7 mouse cellular contexts compared by ENCODE assay signal in the genomic region with DNA sequence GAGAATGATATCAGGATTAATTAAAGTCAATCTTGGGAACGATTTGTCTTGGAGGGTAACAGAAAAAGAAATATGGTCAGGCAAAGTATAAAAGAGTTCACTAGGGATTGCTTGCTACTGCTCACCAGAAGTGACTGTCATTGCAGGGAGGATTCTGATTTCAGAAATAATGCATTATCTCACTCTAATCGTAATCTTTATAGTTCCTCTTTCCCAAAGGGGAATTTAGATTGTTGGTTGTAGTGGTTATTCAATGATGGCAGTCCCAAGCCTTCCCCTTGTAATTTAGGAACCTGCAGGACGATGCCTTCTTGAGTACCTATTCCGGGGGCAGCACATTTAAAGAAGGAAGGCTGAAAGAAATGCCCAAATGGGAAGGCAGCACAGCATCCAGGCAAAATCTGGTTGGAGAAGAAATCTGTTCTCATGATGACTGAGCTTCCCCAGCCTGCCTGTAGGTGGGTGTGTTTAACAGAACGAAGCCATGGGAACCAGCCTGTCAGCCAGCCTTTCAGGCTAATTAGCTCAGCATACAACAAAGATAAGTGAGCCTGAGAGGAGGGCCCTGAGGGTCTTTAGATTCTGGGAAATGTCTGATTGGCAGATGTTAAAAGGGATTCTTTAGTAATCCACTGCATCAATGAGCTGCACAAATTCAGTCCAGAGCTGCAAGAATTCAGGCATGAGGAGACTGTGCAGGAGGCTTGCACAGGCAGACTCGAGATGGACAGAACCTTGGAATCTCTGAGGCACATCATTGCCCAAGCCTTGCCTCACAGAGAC. TPM values are rescaled to one million over a fixed set of nuclear protein-coding genes. Genes with fewer than 3 reads are reported as not detected.
DNase-seq lines count a peak whose midpoint lies in the region; ATAC-seq and TF ChIP-seq lines count a peak whose summit lies in the region.

TSS of gene Lix1 (plus strand) at position 451 of the 783 bp plus-strand sequence.

- peak within 1 kb of the TSS; percentile 52 for H3K4me2 ChIP-seq in forebrain, postnatal 0 days (ENCODE audit: low read depth)
- peak within 1 kb of the TSS; percentile 52 for H3K4me2 ChIP-seq in hindbrain, embryonic 15.5 days

- H3K9me3 ChIP-seq in MEL (replicated peaks; ENCODE audit: insufficient read depth, low read length): no peaks in the 10 kb centered on the region
- no peaks in the 10 kb centered on the region for H3K9me3 ChIP-seq in forebrain, postnatal 0 days (ENCODE audit: low read length)
- no peaks in the 10 kb centered on the region for H3K9me3 ChIP-seq in hindbrain, embryonic 15.5 days

- WGBS in forebrain, postnatal 0 days: 12% methylated on average over 6 of the region's 6 CpGs
- WGBS in hindbrain, embryonic 15.5 days: 22% methylated on average over 6 of the region's 6 CpGs

- H3K9ac ChIP-seq in MEL (ENCODE audit: control insufficient read depth, low read depth, low read length, poor library complexity, severe bottlenecking): no peak within 1 kb of the TSS
- peak within 1 kb of the TSS; percentile 49 for H3K9ac ChIP-seq in forebrain, postnatal 0 days
- 0 out of 2 replicates have a peak within 1 kb of the TSS, but pooled peaks have one; percentile 25 for H3K9ac ChIP-seq in hindbrain, embryonic 15.5 days

- peak; percentile 99 for ATAC-seq in forebrain, postnatal 0 days
- ATAC-seq in hindbrain, embryonic 15.5 days (ENCODE audit: low FRiP score, low read depth): peak; percentile 96

- no peak for TF ChIP-seq EP300 in MEL (IDR thresholded peaks at IDR 0.05; ENCODE audit: low read depth in 1 of 2, low read length in 2 of 2)

- no peak within 1 kb of the TSS for H3K27ac ChIP-seq in MEL (ENCODE audit: control insufficient read depth, low read depth, low read length)
- H3K27ac ChIP-seq in forebrain, postnatal 0 days (ENCODE audit: low read depth, low read length): peak within 1 kb of the TSS; percentile 80
- peak within 1 kb of the TSS; percentile 65 for H3K27ac ChIP-seq in hindbrain, embryonic 15.5 days (replicated peaks)

- H3K27me3 ChIP-seq in MEL (ENCODE audit: control insufficient read depth in 1 of 2, insufficient read depth in 2 of 2, low read length in 2 of 2): no peaks in the 10 kb centered on the region
- H3K27me3 ChIP-seq in forebrain, postnatal 0 days (ENCODE audit: insufficient read depth, low read length): no peaks in the 10 kb centered on the region
- H3K27me3 ChIP-seq in hindbrain, embryonic 15.5 days: no peaks in the 10 kb centered on the region
- H3K27me3 ChIP-seq in splenic B cell, adult 2 months (ENCODE audit: control insufficient read depth, insufficient read depth, low read length, poor library complexity, severe bottlenecking): no peaks in the 10 kb centered on the region; the same call in 1 of the 2 replicates

- TF ChIP-seq CTCF in MEL (IDR thresholded peaks at IDR 0.05 in 2 of 3, conservative IDR thresholded peaks at IDR 0.05 in 1 of 3; ENCODE audit: control insufficient read depth in 1 of 3, insufficient read depth in 1 of 3, low read depth in 2 of 3, low read length in 3 of 3, poor library complexity in 1 of 3, severe bottlenecking in 1 of 3): peak in 2 of 3 experiments; percentile 25 to 40; a peak in 2 of 6 replicates
- TF ChIP-seq CTCF in forebrain, postnatal 0 days (IDR thresholded peaks at IDR 0.05; ENCODE audit: low read depth): peak; percentile 85

- TF ChIP-seq RAD21 in MEL (IDR thresholded peaks at IDR 0.05; ENCODE audit: low read depth, low read length): peak; percentile 37

- H3K36me3 ChIP-seq in MEL (ENCODE audit: control insufficient read depth in 1 of 2, insufficient read depth in 2 of 2, low read length in 2 of 2): peaks cover 0 to 2% of the 10 kb centered on the region in 2 experiments; a peak in 1 of 4 replicates
- H3K36me3 ChIP-seq in forebrain, postnatal 0 days (ENCODE audit: insufficient read depth): no peaks in the 10 kb centered on the region
- H3K36me3 ChIP-seq in hindbrain, embryonic 15.5 days: no peaks in the 10 kb centered on the region
- H3K36me3 ChIP-seq in splenic B cell, adult 2 months (ENCODE audit: control insufficient read depth, insufficient read depth, low read length, poor library complexity, severe bottlenecking): no peaks in the 10 kb centered on the region

- peaks cover 0 to 2% of the 10 kb centered on the region in 2 experiments; a peak in 2 of 4 replicates for H3K4me1 ChIP-seq in MEL (ENCODE audit: control insufficient read depth in 1 of 2, insufficient read depth in 2 of 2, low read length in 2 of 2)
- H3K4me1 ChIP-seq in forebrain, postnatal 0 days (ENCODE audit: insufficient read depth): 0 out of 2 replicates have a peak, but pooled peaks cover 4% of the 10 kb centered on the region
- peaks cover 13% of the 10 kb centered on the region for H3K4me1 ChIP-seq in hindbrain, embryonic 15.5 days (replicated peaks)

- DNase-seq in MEL (ENCODE audit: low read depth, low spot score): peak; percentile 43
- peak; percentile 42 for DNase-seq in adrenal gland, postnatal 10 days
- DNase-seq in forebrain, postnatal 0 days: peak; percentile 92
- peak; percentile 59 to 78 for DNase-seq in left cerebral cortex, adult 18-20 months (ENCODE audit: low spot score in 2 of 2)
- peak; percentile 82 for DNase-seq in mesoderm, embryonic 11.5 days (ENCODE audit: low read depth, low spot score)
- peak; percentile 14 for DNase-seq in splenic B cell, adult 2 months (ENCODE audit: low read depth, low spot score)

- no peaks in the 10 kb centered on the region; the same call in 1 of the 2 replicates for H3K79me2 ChIP-seq in MEL (ENCODE audit: control insufficient read depth, insufficient read depth, low read length, poor library complexity)

- no peak within 1 kb of the TSS for H3K4me3 ChIP-seq in MEL (ENCODE audit: control insufficient read depth in 1 of 2, insufficient read depth in 1 of 2, low read depth in 2 of 2, low read length in 2 of 2)
- peak within 1 kb of the TSS; percentile 38 for H3K4me3 ChIP-seq in forebrain, postnatal 0 days (ENCODE audit: low read depth, low read length)
- H3K4me3 ChIP-seq in hindbrain, embryonic 15.5 days: peak within 1 kb of the TSS; percentile 28

- no peak for TF ChIP-seq POLR2A in MEL (IDR thresholded peaks at IDR 0.05; ENCODE audit: control insufficient read depth in 1 of 2, insufficient read depth in 1 of 2, low read depth in 1 of 2, low read length in 2 of 2, poor library complexity in 1 of 2)

TF ChIP-seq in MEL, 35 proteins besides CTCF, POLR2A, EP300 and RAD21:
- TF ChIP-seq SIN3A (IDR thresholded peaks at IDR 0.05; ENCODE audit: low read length) (no peak), RCOR1 (IDR thresholded peaks at IDR 0.05; ENCODE audit: low read depth, low read length) (peak; percentile 94), ETS1 (IDR thresholded peaks at IDR 0.05; ENCODE audit: low read depth, low read length) (no peak), ZC3H11A (IDR thresholded peaks at IDR 0.05; ENCODE audit: low read depth, low read length) (no peak), CHD1 (IDR thresholded peaks at IDR 0.05; ENCODE audit: low read depth, low read length) (no peak), MAZ (IDR thresholded peaks at IDR 0.05; ENCODE audit: low read depth, low read length) (no peak), USF2 (IDR thresholded peaks at IDR 0.05; ENCODE audit: borderline replicate concordance in 1 of 2, insufficient read depth in 1 of 2, low read depth in 1 of 2, low read length in 2 of 2) (no peak), CHD2 (IDR thresholded peaks at IDR 0.05; ENCODE audit: low read length) (no peak), TBP (IDR thresholded peaks at IDR 0.05; ENCODE audit: low read depth, low read length) (no peak), POLR2AphosphoS2 (IDR thresholded peaks at IDR 0.05; ENCODE audit: low read length) (no peak), GATA1 (IDR thresholded peaks at IDR 0.05; ENCODE audit: low read depth, low read length) (0 out of 2 replicates have a peak, but pooled peaks have one; percentile 29), SMC3 (IDR thresholded peaks at IDR 0.05; ENCODE audit: low read depth, low read length) (peak; percentile 34; the same call in 1 of the 2 replicates), MAFK (IDR thresholded peaks at IDR 0.05; ENCODE audit: borderline replicate concordance, low read depth, low read length) (no peak), HCFC1 (IDR thresholded peaks at IDR 0.05; ENCODE audit: low read depth, low read length) (no peak)

RNA-seq across cellular contexts. Expression of gene Lix1, which starts in this region (rescaled TPM):
- total RNA-seq in MEL (2012; rRNA removed): not detected in 2 replicates
- not detected for polyA plus RNA-seq in MEL (2012; ENCODE audit: insufficient read depth in 1 of 2, insufficient read length in 2 of 2, low read depth in 1 of 2, low replicate concordance in 2 of 2, missing spikeins in 1 of 2)
- total RNA-seq in adrenal gland, postnatal 10 days (2021): 10 to 100 TPM in 1 of 2 experiments, 1 to 10 TPM in 1; 7.7 to 10.5 TPM
- total RNA-seq in forebrain, postnatal 0 days (2014; rRNA removed): 27.5 and 45.4 TPM in 2 replicates
- polyA plus RNA-seq in forebrain, postnatal 0 days (2015; fragmentation: Nextera tagmentation; extraction: Ambion mirVana): 25.1 and 33.0 TPM in 2 replicates
- 10.2 and 12.4 TPM in 2 replicates for polyA plus RNA-seq in hindbrain, embryonic 15.5 days (2015; fragmentation: Nextera tagmentation; extraction: Ambion mirVana)
- 10 to 100 TPM; 55.2 to 62.4 TPM for total RNA-seq in left cerebral cortex, adult 18-20 months (2021)

Comparison
In these comparisons a context has a peak if more than half of its experiments do, and no peak if none do; other contexts are left out.
1. RNA of gene Lix1 (polyA plus RNA-seq): 25.1 to 33.0 TPM in forebrain, postnatal 0 days and 10.2 to 12.4 TPM in hindbrain, embryonic 15.5 days; not detected in MEL; every median in the first group is over 10 times any median in the second.
2. Peak in DNase-seq in MEL; RNA of the gene not detected or under 1 TPM.
3. DNase-seq: peak in every context shown above with its lines; median percentile 92 in forebrain, postnatal 0 days; 82 in mesoderm, embryonic 11.5 days; 68 in left cerebral cortex, adult 18-20 months; 43 in MEL; 42 in adrenal gland, postnatal 10 days; 14 in splenic B cell, adult 2 months.
4. H3K4me3 ChIP-seq: peak in forebrain, postnatal 0 days (single experiment) and hindbrain, embryonic 15.5 days (single experiment); none in MEL (0 of 2).